Mouse (Mus musculus) skeletal muscle tissue, postnatal 0 days (tissue): ENCODE data around the gene Olfr1490. TPM values are rescaled to one million over a fixed set of nuclear protein-coding genes. Genes with fewer than 3 reads are reported as not detected.

Experiments used
- microRNA-seq, 2 experiments: library from miRNA; unstranded; fragments of <30 nt; microRNA quantifications; one replicate each; pipeline ENCODE4; 2016
- polyA plus RNA-seq: library from polyadenylated mRNA; unstranded; fragments of >200 nt; fragmentation: Nextera tagmentation; extraction: Ambion mirVana; gene quantifications from 2 replicates; pipeline ENCODE4 v1.2.1, GENCODE M21; 2015

Gene Olfr1490
- polyA plus RNA-seq: not detected in 2 replicates

DNA sequence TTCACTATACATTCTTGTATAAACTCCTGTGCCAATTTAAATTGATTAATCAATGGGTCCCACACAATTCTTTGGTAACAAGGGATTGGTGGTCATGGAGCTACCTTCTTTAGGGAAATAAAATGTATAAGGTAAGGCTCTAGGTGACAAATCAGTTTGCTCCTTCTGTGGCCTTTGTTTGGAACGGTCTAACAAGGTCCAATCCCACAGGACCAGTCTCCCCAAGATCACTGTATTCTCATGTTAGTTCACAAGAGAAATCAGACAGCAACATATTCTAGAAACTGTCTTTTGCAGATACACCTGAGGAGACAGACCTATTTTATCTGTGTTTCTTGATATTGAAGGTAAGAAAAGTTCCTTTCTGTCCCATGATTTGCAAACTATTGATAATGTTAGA, at the start of gene Olfr1490:
Olfr1490 (plus strand) TSS at position 301 of the 400 bp plus-strand sequence.

DNA sequence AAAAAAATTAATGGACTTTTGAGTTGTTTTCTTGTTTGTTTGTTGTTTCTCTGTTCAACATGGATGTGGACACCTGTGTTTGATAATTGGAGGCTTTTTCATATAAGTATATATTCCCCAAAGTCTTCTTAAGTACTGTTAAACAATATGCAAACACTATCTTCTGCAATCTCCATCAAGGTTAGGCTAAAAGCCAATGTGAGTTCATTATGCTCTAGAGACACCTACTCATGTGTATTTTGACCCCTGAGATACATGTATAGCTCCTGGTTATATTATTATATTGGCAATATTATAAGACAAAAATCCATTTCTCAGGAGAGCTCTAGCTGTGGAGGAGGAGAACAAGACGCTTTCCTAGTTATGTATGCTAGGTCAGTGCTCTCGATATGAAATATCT, 33.8 kb upstream of the Olfr1490 start, which contains the start of gene Olfr1487:
Olfr1487 (plus strand) TSS at position 301 of the 400 bp plus-strand sequence.

DNA sequence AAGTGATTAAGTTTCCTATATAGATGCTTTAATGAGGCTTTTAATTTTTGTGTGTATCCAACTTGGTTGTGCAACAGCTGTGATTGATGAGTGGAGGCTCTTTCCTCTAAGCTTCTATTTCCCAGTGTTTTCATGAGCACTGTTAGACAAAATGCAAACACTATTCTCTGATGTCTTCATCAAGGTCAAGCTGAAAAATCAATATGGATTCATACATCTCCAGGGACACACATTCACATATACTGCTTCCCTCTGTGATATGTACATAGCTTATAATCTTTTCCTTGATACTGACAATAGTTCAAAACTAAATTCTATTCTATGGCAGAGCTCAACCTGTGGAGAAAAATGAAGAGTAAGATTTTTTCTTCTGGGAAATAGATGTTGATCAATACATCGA, 19.6 kb upstream of the Olfr1490 start, which contains the start of gene Olfr1489:
Olfr1489 (plus strand) TSS at position 301 of the 400 bp plus-strand sequence.

DNA sequence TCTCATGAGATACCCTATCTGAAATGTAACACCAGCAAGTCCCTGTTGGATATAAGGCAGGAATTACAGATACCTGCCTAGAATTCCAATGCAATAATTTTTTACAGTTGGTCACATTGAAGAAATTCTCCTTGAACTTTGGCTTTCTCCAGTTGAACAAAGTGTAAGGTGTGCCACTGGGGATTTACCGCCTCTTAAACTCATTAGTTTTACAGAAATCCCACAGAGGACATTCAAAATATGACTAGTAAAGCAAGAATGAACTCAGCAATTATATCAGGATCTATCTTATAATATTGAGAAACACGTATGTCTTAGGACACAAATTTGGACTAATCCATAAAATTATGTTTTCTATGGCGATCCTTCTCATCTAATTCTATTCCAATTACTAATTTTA, 46.1 kb downstream of the Olfr1490 start, which contains the start of gene Olfr1491:
Olfr1491 (plus strand) TSS at position 301 of the 400 bp plus-strand sequence.

Small RNA genes lying within 50 kb of the gene (microRNA-seq; reads per million reads assigned to microRNA genes)
- gene Gm23931: 0 reads per million in 2 experiments

Other genes starting within 250 kb of the Olfr1490 start
- not detected in 2 replicates for gene Olfr1469, start 243.2 kb upstream of the Olfr1490 start, polyA plus RNA-seq
- gene Olfr1471, start 207.7 kb upstream of the Olfr1490 start, polyA plus RNA-seq: not detected in 2 replicates
- gene Olfr1472, start 195.0 kb upstream of the Olfr1490 start, polyA plus RNA-seq: not detected in 2 replicates
- gene Olfr1474, start 181.5 kb upstream of the Olfr1490 start, polyA plus RNA-seq: not detected in 2 replicates
- gene Olfr1475, start 170.9 kb upstream of the Olfr1490 start, polyA plus RNA-seq: not detected in 2 replicates
- not detected in 2 replicates for gene Olfr1477, start 150.5 kb upstream of the Olfr1490 start, polyA plus RNA-seq
- gene Olfr1480, start 123.2 kb upstream of the Olfr1490 start, polyA plus RNA-seq: not detected in 2 replicates
- gene Olfr1484, start 67.6 kb upstream of the Olfr1490 start, polyA plus RNA-seq: not detected in 2 replicates
- gene Olfr1487, start 33.7 kb upstream of the Olfr1490 start, polyA plus RNA-seq: not detected in 2 replicates
- gene Olfr1489, start 19.5 kb upstream of the Olfr1490 start, polyA plus RNA-seq: not detected in 2 replicates
- gene Olfr1491, start 46.2 kb downstream of the Olfr1490 start, polyA plus RNA-seq: not detected in 2 replicates
- not detected in 2 replicates for gene Olfr1493-ps1, start 72.2 kb downstream of the Olfr1490 start, polyA plus RNA-seq
- not detected in 2 replicates for gene Olfr1494, start 88.6 kb downstream of the Olfr1490 start, polyA plus RNA-seq
- not detected in 2 replicates for gene Olfr1495, start 113.5 kb downstream of the Olfr1490 start, polyA plus RNA-seq
- gene Olfr1496, start 126.8 kb downstream of the Olfr1490 start, polyA plus RNA-seq: not detected in 2 replicates
- gene Olfr1497, start 147.1 kb downstream of the Olfr1490 start, polyA plus RNA-seq: not detected in 2 replicates
- gene Olfr1499, start 168.4 kb downstream of the Olfr1490 start, polyA plus RNA-seq: not detected in 2 replicates
- gene Olfr1500, start 179.4 kb downstream of the Olfr1490 start, polyA plus RNA-seq: not detected in 2 replicates
- not detected in 2 replicates for gene Olfr1501, start 199.6 kb downstream of the Olfr1490 start, polyA plus RNA-seq
- gene Olfr1502, start 210.7 kb downstream of the Olfr1490 start, polyA plus RNA-seq: not detected in 2 replicates
- not detected in 2 replicates for gene Olfr1504, start 246.8 kb downstream of the Olfr1490 start, polyA plus RNA-seq